Mouse (Mus musculus): ENCODE results near the gene Cd2ap. TPM values are rescaled to one million over a fixed set of nuclear protein-coding genes. Genes with fewer than 3 reads are reported as not detected.

The Cd2ap gene
- polyA plus RNA-seq, 1 experiment from 2014 or later: 12.7 TPM

DNA sequence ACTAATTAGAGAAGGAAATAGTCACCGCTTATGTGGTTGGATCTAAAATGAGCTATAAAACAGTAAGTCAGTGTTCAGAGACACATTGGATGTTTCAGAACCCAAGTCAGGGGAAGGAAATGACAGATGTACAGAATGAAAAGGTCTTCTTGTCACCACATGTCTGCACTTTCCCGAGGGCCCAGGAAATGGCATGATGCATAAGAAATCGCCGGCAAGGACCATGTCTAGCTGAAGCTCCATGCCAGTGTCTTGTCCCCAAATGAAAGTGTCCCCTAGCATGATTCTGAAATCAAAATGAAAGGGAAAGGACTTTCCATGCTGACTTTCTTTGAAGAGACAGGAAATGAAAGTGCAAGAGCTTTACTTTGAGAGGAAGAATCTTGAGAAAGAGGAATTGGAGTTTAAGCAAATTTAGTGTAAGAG, 10.8 kb upstream of the Cd2ap start:
- Histone ChIP-seq H3K27me3 (replicated peaks) (no peaks in the 10 kb centered on the region), H3K4me3 (no peak overlapping the region), H3K9me3 (0 out of 2 replicates have a peak, but pooled peaks cover 4% of the 10 kb centered on the region), H3K36me3 (no peaks in the 10 kb centered on the region), H3K9ac (no peak overlapping the region), H3K4me1 (peaks cover 28% of the 10 kb centered on the region), H3K27ac (replicated peaks) (no peak overlapping the region), H3K4me2 (no peak overlapping the region)
- no peak for ATAC-seq (ENCODE audit: extremely low read depth, insufficient number of reproducible peaks, low FRiP score, low TSS enrichment)
- WGBS: 70% methylated on average over 4 of the region's 4 CpGs

- 39% methylated on average over 7 of the region's 7 CpGs for WGBS
- peak overlapping the region; percentile 33 for H3K4me2 ChIP-seq
Measured at GRCm38 (mm10) chr17:42885091-42885501, 8.6 kb upstream of the Cd2ap start.

GRCm38 (mm10) chr17:42884382-42884781, 7.9 kb upstream of the Cd2ap start:
- H3K9ac ChIP-seq: no peak overlapping the region
- no peak overlapping the region for H3K4me3 ChIP-seq
- H3K27me3 ChIP-seq (replicated peaks): no peaks in the 10 kb centered on the region
- H3K4me2 ChIP-seq: no peak overlapping the region
- no peaks in the 10 kb centered on the region for H3K36me3 ChIP-seq
- WGBS: 13% methylated on average over 4 of the region's 4 CpGs
- H3K27ac ChIP-seq (replicated peaks): peak overlapping the region; percentile 63
- H3K9me3 ChIP-seq: 0 out of 2 replicates have a peak, but pooled peaks cover 4% of the 10 kb centered on the region
- no peak for ATAC-seq (ENCODE audit: extremely low read depth, insufficient number of reproducible peaks, low FRiP score, low TSS enrichment)
- peaks cover 28% of the 10 kb centered on the region for H3K4me1 ChIP-seq

More at GRCm38 (mm10) chr17:42885091-42885501, 8.6 kb upstream of the Cd2ap start:
- peak overlapping the region; percentile 63 for H3K27ac ChIP-seq (replicated peaks)
- no peaks in the 10 kb centered on the region for H3K27me3 ChIP-seq (replicated peaks)
- H3K4me1 ChIP-seq: peaks cover 28% of the 10 kb centered on the region
- no peaks in the 10 kb centered on the region for H3K36me3 ChIP-seq
- H3K9ac ChIP-seq: no peak overlapping the region
- 0 out of 2 replicates have a peak, but pooled peaks have one; percentile 34 for ATAC-seq (ENCODE audit: extremely low read depth, insufficient number of reproducible peaks, low FRiP score, low TSS enrichment)
- 0 out of 2 replicates have a peak, but pooled peaks cover 4% of the 10 kb centered on the region for H3K9me3 ChIP-seq
- H3K4me3 ChIP-seq: no peak overlapping the region

- Histone ChIP-seq H3K9me3 (0 out of 2 replicates have a peak, but pooled peaks cover 4% of the 10 kb centered on the region), H3K27ac (replicated peaks) (peak overlapping the region; percentile 63), H3K4me3 (no peak overlapping the region), H3K36me3 (no peaks in the 10 kb centered on the region), H3K9ac (no peak overlapping the region), H3K27me3 (replicated peaks) (no peaks in the 10 kb centered on the region), H3K4me2 (peak overlapping the region; percentile 30; the same call in 1 of the 2 replicates), H3K4me1 (peaks cover 28% of the 10 kb centered on the region)
- 74% methylated on average over 8 of the region's 8 CpGs for WGBS
- ATAC-seq (ENCODE audit: extremely low read depth, insufficient number of reproducible peaks, low FRiP score, low TSS enrichment): no peak; the same call in 1 of the 2 replicates
Measured at GRCm38 (mm10) chr17:42883769-42884168, 7.3 kb upstream of the Cd2ap start.

DNA sequence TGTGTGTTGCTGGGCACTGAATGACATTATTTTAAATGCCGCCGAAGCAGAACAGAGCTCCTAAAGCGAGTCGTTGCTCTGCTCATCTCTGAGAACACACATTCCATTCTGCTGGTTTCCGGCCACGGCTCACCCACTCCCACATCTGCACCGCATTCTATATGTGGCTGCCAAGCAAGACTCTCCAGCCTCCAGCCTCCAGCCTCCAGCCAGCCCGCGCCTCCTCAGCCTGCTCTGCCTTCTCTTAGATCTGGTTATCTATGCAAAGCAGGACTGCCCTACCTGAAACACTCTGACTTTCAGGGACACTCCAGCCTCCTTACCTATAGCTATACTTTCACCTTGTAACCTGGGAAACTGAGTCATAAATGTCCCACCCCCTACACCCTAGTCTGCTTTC, 6.8 kb upstream of the Cd2ap start:
- peak overlapping the region; percentile 30 for H3K4me2 ChIP-seq

DNA sequence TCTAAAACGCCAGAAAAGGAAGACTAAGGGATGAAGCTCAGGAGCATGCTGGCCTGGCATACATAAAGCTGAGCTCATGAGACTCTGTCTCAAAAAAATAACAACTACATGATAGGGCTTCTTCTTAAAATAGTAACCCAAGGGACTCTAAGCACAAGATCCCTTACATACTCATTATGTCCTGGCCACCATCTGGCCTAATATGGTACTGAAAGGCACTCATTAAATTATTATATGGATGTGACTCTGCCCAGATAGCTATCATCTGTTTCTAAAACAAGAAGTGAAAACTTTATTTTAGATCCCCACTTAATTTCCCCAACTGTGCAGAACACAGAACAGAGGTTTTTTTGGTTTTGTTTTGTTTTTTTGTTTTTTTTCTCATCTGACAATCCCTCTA, 6.4 kb upstream of the Cd2ap start:
- peak overlapping the region; percentile 30 for H3K4me2 ChIP-seq
- no peak overlapping the region for H3K4me3 ChIP-seq
- no peaks in the 10 kb centered on the region for H3K27me3 ChIP-seq (replicated peaks)
- H3K9ac ChIP-seq: peak overlapping the region; percentile 33; the same call in 1 of the 2 replicates
- H3K27ac ChIP-seq (replicated peaks): peak overlapping the region; percentile 63; the same call in 1 of the 2 replicates
- 0 out of 2 replicates have a peak, but pooled peaks cover 4% of the 10 kb centered on the region for H3K9me3 ChIP-seq
- peaks cover 28% of the 10 kb centered on the region for H3K4me1 ChIP-seq
- H3K36me3 ChIP-seq: no peaks in the 10 kb centered on the region
- 79% methylated on average over 1 of the region's 1 CpGs for WGBS
- no peak for ATAC-seq (ENCODE audit: extremely low read depth, insufficient number of reproducible peaks, low FRiP score, low TSS enrichment)

More for the DNA sequence above, 6.8 kb upstream of the Cd2ap start:
- H3K4me1 ChIP-seq: peaks cover 28% of the 10 kb centered on the region
- H3K4me3 ChIP-seq: no peak overlapping the region
- H3K9ac ChIP-seq: peak overlapping the region; percentile 33; the same call in 1 of the 2 replicates
- ATAC-seq (ENCODE audit: extremely low read depth, insufficient number of reproducible peaks, low FRiP score, low TSS enrichment): no peak
- no peaks in the 10 kb centered on the region for H3K27me3 ChIP-seq (replicated peaks)
- 36% methylated on average over 9 of the region's 9 CpGs for whole genome bisulfite sequencing
- 0 out of 2 replicates have a peak, but pooled peaks cover 4% of the 10 kb centered on the region for H3K9me3 ChIP-seq
- H3K36me3 ChIP-seq: no peaks in the 10 kb centered on the region
- H3K27ac ChIP-seq (replicated peaks): peak overlapping the region; percentile 63

DNA sequence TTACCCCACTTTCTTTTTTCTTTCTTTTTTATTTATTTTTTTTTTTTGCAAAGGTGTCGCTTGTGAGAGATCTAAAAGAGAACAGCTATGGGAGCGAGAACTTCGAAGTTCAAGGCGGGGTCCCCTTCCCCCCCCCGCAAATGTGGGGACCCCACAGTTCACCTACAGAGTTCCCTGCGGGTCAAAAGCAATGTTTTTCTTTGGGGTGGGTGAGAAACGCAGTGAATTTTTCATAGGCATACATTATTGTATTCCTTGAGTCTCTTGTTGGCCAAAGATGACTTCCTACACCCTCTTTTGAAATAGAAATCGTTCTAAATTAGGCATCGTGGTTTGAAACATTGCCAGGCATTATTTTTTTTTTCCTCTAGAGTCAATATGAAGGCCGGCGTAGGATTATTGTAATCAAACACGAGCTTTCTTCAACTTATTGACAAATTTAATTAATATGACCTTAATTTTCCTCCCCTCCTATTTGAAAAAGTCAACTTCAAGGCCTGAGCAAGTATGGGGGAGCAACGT, 500 bp upstream of the Cd2ap start:
- peak overlapping the region; percentile 97 for H3K27ac ChIP-seq (replicated peaks)
- no peak for ATAC-seq (ENCODE audit: extremely low read depth, insufficient number of reproducible peaks, low FRiP score, low TSS enrichment)

DNA sequence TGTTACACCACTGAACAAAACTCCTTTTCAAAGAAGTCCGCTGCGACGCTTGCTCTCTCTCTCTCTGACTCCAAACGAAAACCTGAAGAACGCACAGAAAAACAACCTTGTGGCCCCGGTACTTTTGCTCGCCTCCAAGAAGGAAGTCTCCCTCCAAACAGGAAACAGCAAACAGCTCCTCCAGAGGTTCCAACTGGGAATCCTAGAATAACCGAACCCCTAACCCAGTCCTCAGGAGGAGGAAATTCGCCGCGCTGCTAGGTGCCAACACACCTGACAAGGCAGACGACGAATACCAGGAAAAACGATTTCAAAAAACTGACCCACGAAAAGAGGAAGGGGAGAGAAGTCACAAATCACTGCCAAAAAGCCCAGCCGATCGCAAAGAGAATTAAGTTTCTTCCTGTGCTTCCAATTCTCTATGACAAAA, 879 bp downstream of the Cd2ap start:
- H3K4me1 ChIP-seq: peaks cover 31% of the 10 kb centered on the region
- peak overlapping the region; percentile 97 for H3K4me3 ChIP-seq
- no peak for ATAC-seq (ENCODE audit: extremely low read depth, insufficient number of reproducible peaks, low FRiP score, low TSS enrichment)
- H3K36me3 ChIP-seq: peaks cover 3% of the 10 kb centered on the region; the same call in 1 of the 2 replicates
- H3K27me3 ChIP-seq (replicated peaks): no peaks in the 10 kb centered on the region
- peak overlapping the region; percentile 97 for H3K27ac ChIP-seq (replicated peaks)
- H3K9ac ChIP-seq: peak overlapping the region; percentile 99
- H3K4me2 ChIP-seq: peak overlapping the region; percentile 83
- under 1% methylated on average over 17 of the region's 17 CpGs for WGBS
- no peaks in the 10 kb centered on the region for H3K9me3 ChIP-seq

More for the DNA sequence above, 500 bp upstream of the Cd2ap start:
- Histone ChIP-seq H3K27me3 (replicated peaks) (no peaks in the 10 kb centered on the region), H3K4me1 (peaks cover 22% of the 10 kb centered on the region), H3K4me2 (peak overlapping the region; percentile 83), H3K9me3 (no peaks in the 10 kb centered on the region), H3K9ac (peak overlapping the region; percentile 99), H3K4me3 (peak overlapping the region; percentile 97), H3K36me3 (peaks cover 3% of the 10 kb centered on the region; the same call in 1 of the 2 replicates)
- 33% methylated on average over 13 of the region's 13 CpGs for WGBS

GRCm38 (mm10) chr17:42875015-42875414, 1.4 kb downstream of the Cd2ap start:
- Histone ChIP-seq H3K27me3 (replicated peaks) (no peaks in the 10 kb centered on the region), H3K4me3 (peak overlapping the region; percentile 97), H3K27ac (replicated peaks) (peak overlapping the region; percentile 97), H3K9me3 (no peaks in the 10 kb centered on the region), H3K4me2 (peak overlapping the region; percentile 83), H3K36me3 (peaks cover 3% of the 10 kb centered on the region; the same call in 1 of the 2 replicates), H3K4me1 (peaks cover 35% of the 10 kb centered on the region), H3K9ac (peak overlapping the region; percentile 99)
- WGBS: 27% methylated on average over 6 of the region's 6 CpGs
- ATAC-seq (ENCODE audit: extremely low read depth, insufficient number of reproducible peaks, low FRiP score, low TSS enrichment): no peak

- Histone ChIP-seq H3K9me3 (no peaks in the 10 kb centered on the region), H3K36me3 (peaks cover 6% of the 10 kb centered on the region; the same call in 1 of the 2 replicates), H3K27me3 (replicated peaks) (no peaks in the 10 kb centered on the region), H3K4me1 (peaks cover 39% of the 10 kb centered on the region), H3K4me2 (no peak overlapping the region), H3K27ac (replicated peaks) (no peak overlapping the region), H3K9ac (no peak overlapping the region), H3K4me3 (no peak overlapping the region)
- ATAC-seq (ENCODE audit: extremely low read depth, insufficient number of reproducible peaks, low FRiP score, low TSS enrichment): no peak
Measured at GRCm38 (mm10) chr17:42870465-42870864, 6.0 kb downstream of the Cd2ap start.

- H3K27ac ChIP-seq (replicated peaks): no peak overlapping the region
- WGBS: 80% methylated on average over 3 of the region's 3 CpGs
- H3K36me3 ChIP-seq: 0 out of 2 replicates have a peak, but pooled peaks cover 6% of the 10 kb centered on the region
- no peaks in the 10 kb centered on the region for H3K27me3 ChIP-seq (replicated peaks)
- no peak overlapping the region for H3K4me3 ChIP-seq
- H3K4me2 ChIP-seq: no peak overlapping the region
- H3K9ac ChIP-seq: no peak overlapping the region
- H3K9me3 ChIP-seq: no peaks in the 10 kb centered on the region
- no peak for ATAC-seq (ENCODE audit: extremely low read depth, insufficient number of reproducible peaks, low FRiP score, low TSS enrichment)
- peaks cover 8% of the 10 kb centered on the region for H3K4me1 ChIP-seq
Measured at GRCm38 (mm10) chr17:42863186-42863585, 13.3 kb downstream of the Cd2ap start.

Data from heart, embryonic 13.5 days (tissue).